Mouse (Mus musculus) adrenal gland (tissue): ENCODE results near the gene Pigm.

Experiments used
- intact Hi-C: fragments of 180-260 bp; cut with DNase I; formaldehyde crosslinking; loops from one replicate; pipeline ENCODE4 v1.15.1; 2025

The Pigm gene

DNA sequence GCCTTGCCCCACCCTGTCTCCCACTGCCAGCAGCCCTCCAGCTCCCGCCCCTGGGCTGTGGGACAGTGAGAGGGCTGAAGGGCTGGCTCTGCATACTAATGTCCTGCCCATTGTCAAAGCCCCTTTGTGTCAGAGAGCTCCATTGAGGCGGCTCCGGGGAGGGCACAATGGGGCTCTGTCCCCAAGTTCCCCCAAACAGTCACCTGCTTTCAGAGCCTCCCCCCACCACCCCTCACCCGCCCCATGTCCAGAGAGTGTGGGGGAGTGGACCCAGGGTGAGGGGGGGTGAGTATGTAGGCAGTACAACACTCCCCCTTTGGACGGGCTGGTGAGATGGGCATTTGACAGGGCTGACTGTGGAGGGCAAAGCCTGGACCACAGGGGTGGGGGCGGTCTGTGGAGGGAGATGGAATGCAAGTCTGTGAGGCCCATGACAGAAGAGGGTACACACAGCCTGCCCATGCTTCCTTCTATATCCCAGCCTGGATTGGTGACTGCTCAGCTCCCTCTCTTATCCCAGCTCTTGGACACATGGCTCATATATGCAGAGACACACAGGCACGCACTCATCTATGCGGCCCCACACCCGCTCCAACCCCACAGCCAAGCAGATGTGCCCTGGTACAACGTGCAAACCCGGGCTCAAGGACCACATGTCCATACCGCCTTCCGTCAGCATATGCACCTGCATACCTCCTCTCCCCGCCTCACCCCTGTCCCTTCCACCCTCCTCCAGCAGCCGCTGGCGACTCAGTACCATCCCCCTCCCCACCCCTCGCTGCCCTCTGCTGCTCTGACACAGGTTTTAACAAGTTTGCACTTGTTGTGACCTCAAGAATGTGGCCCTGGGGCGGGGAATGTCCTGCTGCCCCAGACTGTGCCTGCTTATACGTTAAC lies 26.2 kb upstream of the Pigm start:
- intact Hi-C loops = no loop called here

DNA sequence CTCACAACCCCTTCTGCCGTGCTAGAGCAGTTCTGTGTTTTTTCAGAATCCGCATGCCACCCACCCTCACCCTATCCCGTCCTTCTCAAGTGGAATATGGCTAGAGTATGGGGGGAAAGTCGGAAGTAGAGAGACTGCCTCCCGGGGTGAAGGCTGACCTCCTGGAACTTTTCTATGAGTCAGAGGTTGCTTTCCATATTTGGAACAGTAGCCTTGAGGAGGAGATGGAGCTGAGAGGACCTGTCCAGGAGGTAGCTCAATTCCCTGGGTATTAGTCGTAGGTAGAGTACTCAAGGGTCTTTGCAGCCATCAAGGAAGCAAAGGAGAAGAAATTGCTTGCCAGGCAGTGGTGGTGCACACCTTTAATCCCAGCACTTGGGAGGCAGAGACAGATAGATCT lies 24.3 kb upstream of the Pigm start:
- intact Hi-C loops = no loop called here

DNA sequence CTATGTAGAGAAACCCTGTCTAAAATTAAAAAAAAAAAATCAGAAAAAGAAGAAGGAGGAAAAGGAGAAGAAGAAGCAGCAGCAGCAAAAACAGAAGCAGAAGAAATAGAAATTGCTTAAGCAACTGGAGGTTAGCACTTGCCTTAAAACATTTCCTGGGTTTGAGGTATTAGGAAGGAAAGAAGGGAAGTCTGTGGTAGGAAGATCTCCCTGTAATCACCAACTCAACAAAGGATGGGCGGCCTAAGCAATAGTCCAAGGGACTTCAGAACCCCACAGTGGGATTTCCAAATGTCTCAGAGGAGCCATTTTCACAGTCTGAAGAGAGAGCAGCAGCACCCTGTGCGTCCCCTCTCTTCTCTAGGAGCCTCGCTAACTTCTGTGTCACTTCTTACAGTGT lies 23.9 kb upstream of the Pigm start:
- intact Hi-C loops = no loop called here

DNA sequence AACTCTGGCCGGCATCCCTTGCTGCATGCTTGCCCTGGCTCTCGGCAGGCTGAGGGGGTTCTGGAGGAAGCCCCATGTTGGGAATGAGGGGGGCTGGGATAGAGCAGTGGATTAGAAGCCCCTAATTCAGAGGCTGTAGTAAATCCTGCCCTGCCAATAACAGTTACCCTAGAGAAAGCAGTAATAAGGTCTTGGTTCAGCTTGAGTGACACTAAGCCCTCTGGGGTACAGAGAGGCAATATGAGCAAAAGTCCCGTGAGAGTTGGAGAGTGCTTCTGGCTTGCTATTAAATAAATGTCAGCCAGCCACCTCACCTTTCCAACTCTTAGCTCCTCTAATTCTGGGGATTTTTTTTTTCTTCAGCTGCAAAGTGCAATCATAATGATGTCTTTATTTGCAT lies 21.0 kb upstream of the Pigm start:
- intact Hi-C loops = no loop called here

DNA sequence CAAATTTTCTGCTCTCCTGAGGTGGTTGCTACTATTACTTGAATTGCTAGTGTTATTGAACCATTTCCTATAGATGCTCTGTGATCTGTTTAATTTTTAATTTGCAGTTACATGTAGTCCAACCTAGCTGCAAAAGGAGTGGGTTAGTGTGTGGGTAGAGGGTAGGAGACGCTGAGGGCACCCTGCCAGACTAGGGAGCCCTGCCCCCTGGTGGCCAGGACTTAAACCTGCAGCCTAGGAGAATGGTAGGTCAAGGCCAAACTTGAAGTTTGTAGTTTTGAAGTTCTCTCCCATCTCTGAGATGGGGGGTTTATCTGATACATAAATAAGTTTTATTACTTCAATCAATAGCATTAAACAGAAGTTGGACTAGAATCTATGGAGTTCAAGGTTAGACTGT lies 18.8 kb upstream of the Pigm start:
- intact Hi-C loops = loop anchor here (2.0 kb wide), 1 partner anchor 31 kb away; no protein-coding TSS in a partner anchor

DNA sequence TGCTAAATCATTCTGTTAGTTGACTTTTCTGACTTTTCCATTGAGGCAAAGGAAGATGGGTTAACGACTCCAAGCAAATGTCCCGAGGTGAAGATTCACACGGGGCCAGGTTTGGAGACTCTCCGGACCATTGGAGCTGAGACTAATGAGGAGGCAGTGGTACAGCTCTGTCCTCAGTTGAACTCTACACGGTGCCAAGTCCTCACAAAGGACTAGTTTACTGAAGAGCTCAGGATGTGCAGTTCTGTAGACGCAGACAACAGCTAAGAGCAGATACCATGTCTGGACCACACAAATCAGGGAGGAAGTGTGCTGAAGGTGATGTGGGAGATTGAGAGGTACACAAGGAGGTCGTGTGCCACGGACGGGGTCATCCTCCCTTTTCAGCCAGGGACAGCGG lies 18.0 kb upstream of the Pigm start:
- intact Hi-C loops = no loop called here

DNA sequence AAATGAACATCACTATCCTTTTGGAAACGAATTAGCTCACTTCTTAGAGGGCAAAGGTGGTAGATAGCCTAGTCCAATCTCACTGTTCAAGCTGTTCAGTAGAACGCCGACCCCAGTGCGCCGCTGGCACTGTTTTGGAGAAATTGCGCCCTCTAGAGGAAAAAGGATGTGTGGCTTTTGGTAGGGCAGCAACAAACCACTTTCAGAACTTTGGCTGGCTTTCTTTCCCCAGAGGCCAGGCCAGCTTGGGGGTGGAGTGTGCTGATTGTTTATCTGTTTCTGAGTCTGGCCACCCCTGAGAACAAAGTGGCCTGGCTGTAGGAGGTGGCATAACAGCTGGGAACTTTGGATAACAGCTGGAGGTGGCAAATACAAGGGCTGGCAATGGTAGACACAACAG lies 11.7 kb upstream of the Pigm start:
- intact Hi-C loops = loop anchor here (2.0 kb wide), 1 partner anchor 38 kb away; no protein-coding TSS in a partner anchor

DNA sequence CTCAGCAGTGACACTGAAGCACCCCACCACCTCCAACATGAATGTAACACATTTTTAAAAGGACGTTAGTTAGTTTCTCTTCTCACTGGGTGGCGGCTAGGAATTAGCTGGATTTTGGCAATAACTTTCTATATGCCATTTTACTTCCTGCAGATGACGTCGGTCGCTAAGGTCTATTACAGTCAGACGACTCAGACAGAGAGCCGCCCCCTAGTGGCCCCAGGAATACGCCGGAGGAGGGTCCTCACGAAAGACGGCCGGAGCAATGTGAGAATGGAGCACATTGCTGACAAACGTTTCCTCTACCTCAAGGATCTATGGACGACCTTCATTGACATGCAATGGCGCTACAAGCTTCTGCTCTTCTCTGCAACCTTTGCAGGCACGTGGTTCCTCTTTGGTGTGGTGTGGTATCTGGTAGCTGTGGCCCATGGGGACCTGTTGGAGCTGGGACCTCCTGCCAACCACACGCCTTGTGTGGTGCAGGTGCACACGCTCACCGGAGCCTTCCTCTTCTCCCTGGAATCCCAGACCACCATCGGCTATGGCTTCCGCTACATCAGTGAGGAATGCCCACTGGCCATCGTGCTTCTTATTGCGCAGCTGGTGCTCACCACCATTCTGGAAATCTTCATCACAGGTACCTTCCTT lies 7.5 kb upstream of the Pigm start:
- intact Hi-C loops = no loop called here

DNA sequence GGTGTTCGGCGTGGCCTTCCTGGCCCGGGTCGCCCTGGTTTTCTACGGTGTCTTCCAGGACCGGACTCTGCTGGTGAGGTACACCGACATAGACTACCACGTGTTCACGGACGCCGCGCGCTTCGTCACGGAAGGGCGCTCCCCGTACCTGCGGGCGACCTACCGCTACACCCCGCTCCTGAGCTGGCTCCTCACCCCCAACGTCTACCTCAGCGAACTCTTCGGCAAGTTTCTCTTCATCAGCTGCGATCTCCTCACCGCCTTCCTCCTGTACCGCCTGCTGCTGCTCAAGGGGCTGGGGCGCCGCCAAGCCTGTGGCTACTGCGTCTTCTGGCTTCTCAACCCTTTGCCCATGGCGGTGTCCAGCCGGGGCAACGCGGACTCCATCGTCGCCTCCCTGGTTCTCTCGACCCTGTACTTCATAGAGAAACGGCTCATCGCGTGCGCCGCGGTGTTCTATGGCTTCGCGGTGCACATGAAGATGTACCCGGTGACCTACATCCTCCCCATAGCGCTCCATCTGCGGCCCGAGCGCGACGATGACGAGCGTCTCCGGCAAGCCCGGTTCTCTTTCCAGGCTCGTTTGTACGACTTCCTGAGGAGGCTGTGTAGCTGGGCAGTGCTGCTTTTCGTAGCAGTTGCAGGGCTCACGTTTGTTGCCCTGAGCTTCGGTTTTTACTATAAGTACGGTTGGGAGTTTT lies 562 bp downstream of the Pigm start:
- intact Hi-C loops = no loop called here

DNA sequence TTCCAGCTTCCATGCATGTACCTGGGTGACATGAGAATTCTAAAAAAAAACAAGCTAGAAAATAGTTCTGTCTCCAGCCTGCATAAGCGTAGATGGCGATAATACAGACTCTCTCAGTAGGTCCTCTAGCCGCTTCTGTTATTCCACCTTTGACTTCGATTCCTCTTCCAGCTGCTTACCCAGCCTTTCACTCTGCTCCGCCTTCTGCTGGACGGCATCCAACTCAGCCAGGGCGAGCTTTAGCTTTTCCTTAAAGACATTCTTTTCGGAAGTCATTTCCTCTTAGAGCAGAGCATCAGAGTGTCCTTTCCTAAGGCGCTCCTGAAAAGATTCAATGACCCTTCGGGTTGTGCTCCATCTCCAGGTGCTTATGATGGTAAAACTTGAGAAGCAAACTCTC lies 3.7 kb downstream of the Pigm start:
- intact Hi-C loops = no loop called here

DNA sequence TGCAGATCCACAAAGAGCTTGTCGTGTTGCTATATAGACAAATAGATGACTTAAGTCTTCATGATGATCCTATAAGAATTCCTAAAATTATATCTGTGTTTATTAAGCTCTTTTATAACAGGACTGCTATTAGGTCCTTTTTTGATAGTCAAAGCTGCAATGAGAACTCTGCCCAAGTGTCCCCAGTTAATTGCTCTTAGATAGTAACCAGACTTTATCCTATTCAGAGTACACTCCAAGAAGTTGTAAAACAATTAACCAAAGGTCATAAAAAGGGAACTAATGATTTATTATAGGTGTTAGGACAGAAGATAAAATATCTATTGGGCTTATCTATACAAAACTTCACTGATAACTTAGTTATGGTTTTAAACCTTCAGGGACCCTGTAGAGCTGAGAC lies 5.7 kb downstream of the Pigm start:
- intact Hi-C loops = no loop called here

DNA sequence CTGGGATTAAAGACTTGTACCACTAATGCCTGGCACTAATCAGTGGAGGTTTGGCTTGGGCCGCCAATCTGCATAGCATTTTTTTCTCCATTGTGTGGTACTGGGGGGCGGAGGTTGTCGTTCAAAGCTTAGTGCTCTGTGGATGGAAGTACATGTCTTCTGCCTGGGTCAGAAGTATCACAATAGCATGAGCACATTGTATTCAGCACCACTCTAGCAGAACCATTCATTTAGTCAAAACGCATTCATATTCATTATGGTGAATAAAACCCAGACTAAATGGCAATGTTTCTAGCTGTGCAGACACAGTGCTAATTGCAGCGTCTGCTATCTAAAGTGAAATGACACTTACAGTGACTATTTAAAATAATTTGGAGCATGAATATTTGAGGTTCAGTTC lies 10.9 kb downstream of the Pigm start:
- intact Hi-C loops = no loop called here

DNA sequence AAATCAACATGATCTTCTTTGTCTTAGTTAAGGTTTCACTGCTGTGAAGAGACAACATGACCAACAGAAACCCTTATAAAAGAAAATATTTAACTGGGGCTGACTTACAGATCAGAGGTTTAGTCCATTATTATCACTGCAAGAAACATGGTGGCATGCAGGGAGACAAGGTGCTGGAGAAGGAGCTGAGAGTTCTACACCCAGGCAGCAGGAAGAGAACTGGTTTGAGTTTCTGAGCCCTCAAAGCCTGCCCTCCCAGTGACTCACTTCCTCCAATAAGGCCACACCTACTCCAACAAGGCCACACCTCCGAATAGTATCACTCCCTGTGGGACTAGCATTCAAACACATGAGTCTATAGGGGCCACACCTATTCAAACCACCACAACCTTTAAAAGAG lies 14.4 kb downstream of the Pigm start:
- intact Hi-C loops = no loop called here

DNA sequence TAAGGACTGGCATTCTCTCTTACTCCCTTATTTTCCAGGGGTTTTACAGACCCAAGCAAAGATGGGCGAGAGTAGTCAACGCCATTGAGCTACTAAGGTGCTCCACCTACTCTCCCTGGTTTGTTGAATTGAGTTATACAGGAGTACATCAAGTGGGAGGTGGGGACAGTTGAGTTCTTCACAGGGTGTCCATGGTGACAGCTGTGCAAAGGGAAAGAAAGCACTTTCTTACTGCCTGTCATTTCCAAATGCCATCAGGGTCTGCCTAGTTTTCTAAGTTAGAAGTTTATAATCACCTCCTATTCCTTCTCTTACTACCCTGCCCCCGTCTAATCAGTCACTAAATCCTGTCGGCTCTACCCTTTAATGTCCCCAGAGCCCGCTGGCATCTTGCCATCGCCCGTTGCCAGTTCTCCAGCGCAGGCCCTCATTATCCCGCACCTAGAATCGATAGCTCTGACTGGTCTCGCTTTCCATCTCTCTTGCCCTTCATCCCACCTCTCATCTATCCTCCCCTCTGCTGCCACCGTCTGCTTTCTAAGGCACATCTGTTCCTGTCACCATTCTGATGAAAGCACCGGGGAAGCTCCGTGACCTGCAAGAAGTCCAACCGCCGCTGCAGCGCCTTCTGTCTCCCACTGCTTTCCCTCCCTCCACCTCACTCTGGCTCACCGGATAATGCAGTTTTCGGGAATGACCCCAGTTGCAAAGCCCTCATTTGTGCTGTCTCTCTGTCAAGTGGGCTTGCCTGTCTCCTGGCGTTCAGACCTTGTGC lies 15.6 kb downstream of the Pigm start:
- intact Hi-C loops = no loop called here

DNA sequence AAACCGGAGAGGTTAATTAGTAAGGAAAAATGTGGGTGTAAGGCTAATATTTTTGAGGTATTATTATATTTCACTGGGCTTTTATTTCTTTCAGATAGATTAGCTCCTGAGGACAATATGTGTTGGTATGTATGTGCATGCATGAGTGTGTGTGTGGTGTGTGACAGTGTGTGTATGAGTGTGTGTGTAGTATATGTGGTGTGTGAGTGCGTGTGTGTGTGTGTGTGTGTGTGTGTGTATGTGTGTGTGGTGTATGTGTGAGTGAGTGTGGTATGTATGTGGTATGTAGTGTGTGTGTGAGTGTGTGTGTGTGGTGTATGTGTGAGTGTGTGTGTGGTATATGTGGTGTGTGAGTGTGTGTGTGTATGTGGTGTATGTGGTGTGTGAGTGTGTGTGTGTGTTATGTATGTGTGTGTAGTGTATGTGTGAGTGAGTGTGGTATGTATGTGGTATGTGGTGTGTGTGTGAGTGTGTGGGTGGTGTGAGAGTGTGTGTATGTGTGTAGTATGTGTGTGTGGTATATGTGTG lies 16.4 kb downstream of the Pigm start:
- intact Hi-C loops = no loop called here

DNA sequence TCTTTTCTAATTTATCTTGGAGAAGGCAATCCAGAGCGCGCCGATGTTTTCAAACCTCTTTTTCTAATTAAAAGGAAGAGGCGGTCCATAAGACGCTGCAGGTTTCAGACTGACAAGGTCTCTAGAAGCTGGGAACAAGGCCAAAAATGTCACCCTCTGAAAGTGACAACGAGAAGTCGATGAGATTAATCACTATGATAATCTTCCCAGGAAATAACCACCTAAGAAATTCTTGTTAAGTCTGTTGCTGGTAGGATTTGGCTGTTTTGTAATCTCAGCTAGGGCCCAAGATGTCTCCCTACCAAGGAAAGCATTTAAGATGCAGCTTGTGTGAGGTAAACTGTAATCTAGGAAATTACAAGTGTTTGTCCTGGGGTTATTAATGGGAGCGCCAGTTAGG lies 17.4 kb downstream of the Pigm start:
- intact Hi-C loops = no loop called here

DNA sequence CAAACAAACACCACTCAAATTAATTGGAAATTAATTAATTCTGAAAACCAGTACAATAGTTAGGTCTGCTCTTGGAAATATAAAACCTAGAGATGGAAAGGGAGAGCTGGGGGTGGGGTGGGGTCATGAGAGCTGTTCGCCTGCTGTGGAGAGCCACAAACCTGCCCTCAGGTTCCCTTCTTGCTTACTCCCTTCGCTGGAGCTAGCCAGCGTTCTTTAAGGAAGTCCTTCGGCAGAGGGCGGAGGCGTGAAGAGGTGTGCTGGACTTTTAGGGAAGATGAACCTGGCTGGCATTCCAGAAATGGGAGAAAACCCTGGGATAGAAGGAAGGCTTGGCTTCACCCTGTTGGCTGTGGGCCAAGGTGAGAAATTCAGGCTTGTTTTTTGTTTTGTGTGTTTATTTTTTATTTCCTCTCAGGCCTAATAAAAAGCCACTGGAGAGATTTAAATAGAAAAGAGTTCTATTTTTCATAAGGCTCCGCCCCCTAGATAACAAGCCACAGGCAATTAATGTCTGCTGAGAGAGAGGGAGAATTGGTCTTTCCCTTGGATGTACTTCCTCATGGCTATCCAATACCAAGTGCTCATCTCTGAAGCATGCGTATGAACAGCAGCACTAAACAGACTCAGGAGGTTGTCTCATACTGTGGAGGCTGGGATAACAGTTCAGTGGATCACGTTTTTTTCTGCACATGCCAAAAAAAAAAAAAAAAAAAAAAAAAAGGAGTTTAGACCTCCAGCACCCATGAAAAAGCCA lies 20.8 kb downstream of the Pigm start:
- intact Hi-C loops = no loop called here

DNA sequence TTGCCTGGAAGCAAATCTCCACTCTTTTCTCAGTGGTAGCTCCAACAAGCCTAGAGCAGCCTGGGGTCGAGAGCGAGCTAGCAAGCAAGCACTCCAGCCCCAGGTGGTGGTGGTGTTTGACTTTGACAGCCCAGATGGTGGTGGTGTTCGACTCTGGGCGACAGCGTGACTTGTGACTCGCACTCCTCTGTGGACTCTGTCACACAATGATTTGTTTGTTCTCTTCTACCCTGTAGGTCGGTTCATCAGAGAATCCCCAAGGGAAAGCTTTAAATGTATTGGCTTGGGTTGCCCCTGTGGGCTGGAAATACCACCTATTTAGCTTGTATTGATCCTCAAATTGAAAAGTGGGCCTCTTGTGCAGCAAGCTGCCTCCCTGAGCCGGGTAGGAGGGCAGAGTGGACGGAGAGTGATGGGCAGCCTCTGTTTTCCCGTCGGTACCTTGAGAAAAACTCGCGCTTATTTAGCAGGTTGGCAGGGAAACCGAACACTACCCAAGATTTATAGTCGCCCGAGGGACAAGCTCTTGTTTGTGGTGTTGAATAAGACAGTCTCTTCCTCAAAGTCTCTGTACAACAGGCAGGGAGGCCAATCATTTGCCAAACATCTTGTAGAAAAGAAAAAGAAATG lies 29.8 kb downstream of the Pigm start:
- intact Hi-C loops = loop anchor here (5.0 to 10.0 kb wide), 2 partner anchors 226 to 989 kb away; partner anchors contain the start of gene Dusp23

DNA sequence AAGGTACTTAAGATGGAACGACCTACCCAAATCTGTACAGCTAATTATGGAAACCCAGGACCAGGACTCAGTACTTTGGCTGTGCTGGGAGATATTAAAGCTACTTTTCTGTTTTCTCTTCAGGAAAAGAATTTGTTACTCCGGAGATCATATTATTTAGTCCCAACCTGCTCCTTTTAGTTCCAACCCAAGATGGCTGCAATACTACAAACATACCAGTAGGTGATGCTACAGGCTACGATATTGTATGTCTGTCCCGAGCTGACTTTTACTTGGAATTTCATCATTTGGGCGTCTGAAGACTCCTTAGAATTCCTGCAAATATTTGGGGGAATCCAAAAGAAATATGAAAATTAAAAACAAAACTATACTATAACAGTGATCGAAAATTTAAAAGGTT lies 32.6 kb downstream of the Pigm start:
- intact Hi-C loops = loop anchor here (5.0 to 10.0 kb wide), 2 partner anchors 223 to 986 kb away; partner anchors contain the start of gene Dusp23

DNA sequence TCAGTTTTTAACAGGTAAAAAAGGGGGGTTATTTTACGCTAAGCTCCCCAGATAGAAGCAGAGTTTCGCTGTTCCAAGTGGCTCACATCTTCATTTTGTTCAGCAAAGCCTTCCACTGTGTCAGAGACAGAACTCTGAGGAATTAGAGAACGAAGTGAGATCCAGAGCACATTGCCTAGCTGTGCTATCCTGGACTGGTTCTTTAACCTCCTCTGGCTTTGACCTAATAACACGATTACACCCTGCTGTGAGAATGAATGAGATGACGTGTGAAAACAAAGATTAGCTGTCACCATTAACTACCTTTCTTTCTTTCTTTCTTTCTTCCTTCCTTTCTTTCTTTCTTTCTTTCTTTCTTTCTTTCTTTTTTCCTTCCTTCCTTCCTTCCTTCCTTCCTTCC lies 33.1 kb downstream of the Pigm start:
- intact Hi-C loops = loop anchor here (5.0 to 10.0 kb wide), 2 partner anchors 223 to 985 kb away; partner anchors contain the start of gene Dusp23
